Mouse (Mus musculus) kidney, postnatal 0 days (tissue): Measurements from ENCODE around the gene Mkrn2. TPM values are rescaled to one million over a fixed set of nuclear protein-coding genes. Genes with fewer than 3 reads are reported as not detected.

Experiments used
- ATAC-seq: fragments of 200-750 bp; cut with Nextera tagmentation; replicated peaks from 2 replicates; pipeline ENCODE4 v1.8.0; 2017; ENCODE audit warnings: low read depth, moderate number of reproducible peaks, moderate TSS enrichment, moderate library complexity; ENCODE audit not compliant: low FRiP score
- DNase-seq: peaks from one replicate; pipeline ENCODE4 v3.0.0-alpha.2; 2016; ENCODE audit warnings: low spot score
- H3K27ac ChIP-seq: fragments of 300-500 bp; sonication (generic); 2 replicates; pipeline ENCODE4 v1.5.1; 2014; ENCODE audit warnings: mild to moderate bottlenecking
- H3K27me3 ChIP-seq: fragments of 300-500 bp; sonication (generic); 2 replicates; pipeline ENCODE4 v1.6.1; 2014; ENCODE audit warnings: low read length, mixed read lengths; ENCODE audit not compliant: insufficient read depth
- H3K36me3 ChIP-seq: fragments of 300-500 bp; sonication (generic); 2 replicates; pipeline ENCODE4 v1.6.1; 2014; ENCODE audit warnings: low read length, mixed read lengths; ENCODE audit not compliant: insufficient read depth
- H3K4me1 ChIP-seq: fragments of 300-500 bp; sonication (generic); replicated peaks from 2 replicates; pipeline ENCODE4 v1.6.1; 2014; ENCODE audit warnings: antibody characterized with exemption, low read length, mixed read lengths; ENCODE audit not compliant: insufficient read depth
- H3K4me2 ChIP-seq: fragments of 300-500 bp; sonication (generic); 2 replicates; pipeline ENCODE4 v1.6.1; 2014; ENCODE audit warnings: mild to moderate bottlenecking, low read length, moderate library complexity, mixed read lengths
- H3K4me3 ChIP-seq: fragments of 300-500 bp; sonication (generic); replicated peaks from 2 replicates; pipeline ENCODE4 v1.5.1; 2014; ENCODE audit warnings: low read depth, low read length
- H3K9ac ChIP-seq: fragments of 300-500 bp; sonication (generic); 2 replicates; pipeline ENCODE4 v1.6.1; 2014; ENCODE audit warnings: low read depth, low read length
- H3K9me3 ChIP-seq: fragments of 300-500 bp; sonication (generic); replicated peaks from 2 replicates; pipeline ENCODE4 v1.6.1; 2016; ENCODE audit warnings: low read length, inconsistent platforms, mixed read lengths
- CTCF ChIP-seq: IDR thresholded peaks from 2 replicates; pipeline ENCODE4 v1.5.1; 2016; ENCODE audit warnings: antibody characterized with exemption, low read depth, mild to moderate bottlenecking, moderate library complexity
- WGBS: fragments of 180-500 bp; shearing (Covaris S2); extraction: QIAGEN DNeasy Blood & Tissue Kit; methylation state at CpG from one replicate; pipeline ENCODE4 v1.1.7; 2014; 5-methylcytosine and 5-hydroxymethylcytosine counted together
- polyA plus RNA-seq: library from polyadenylated mRNA; unstranded; fragments of >200 nt; fragmentation: Nextera tagmentation; extraction: Ambion mirVana; gene quantifications from 2 replicates; pipeline ENCODE4 v1.2.1, GENCODE M21; 2015

Gene Mkrn2
- polyA plus RNA-seq, 1 experiment from 2014 or later: 27.4 TPM

DNA sequence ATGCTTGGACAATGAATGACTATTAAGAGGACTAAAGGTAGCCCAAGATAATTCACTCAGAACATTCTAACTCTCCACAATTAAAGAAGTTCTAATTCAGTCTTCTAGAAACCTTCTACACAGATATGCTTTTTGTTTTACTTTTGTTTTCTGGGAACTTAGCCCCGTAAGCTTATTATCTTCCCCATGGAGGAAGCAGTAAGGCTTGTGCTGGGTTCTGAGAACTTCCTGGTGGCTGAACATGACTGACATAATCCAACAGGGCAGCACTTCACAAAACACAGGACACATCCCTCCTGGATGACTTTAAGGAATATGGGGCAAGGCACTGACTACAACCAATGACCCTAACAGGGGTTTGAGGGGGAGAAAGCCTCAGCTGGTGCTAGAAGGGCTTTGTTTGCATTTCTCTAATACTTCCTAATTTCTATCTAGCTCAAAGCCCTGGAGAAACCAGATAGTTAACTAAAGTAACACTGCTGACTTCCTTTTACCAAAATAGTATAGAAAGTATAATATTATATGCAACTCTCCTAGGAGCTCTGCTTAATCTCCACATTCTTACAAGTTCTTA is 48.2 kb downstream of the Mkrn2 start:
- Histone ChIP-seq H3K9ac (no peak overlapping the region), H3K4me1 (peaks cover 18% of the 10 kb centered on the region), H3K27ac (no peak overlapping the region), H3K4me3 (no peak overlapping the region), H3K9me3 (no peaks in the 10 kb centered on the region), H3K4me2 (no peak overlapping the region), H3K27me3 (no peaks in the 10 kb centered on the region), H3K36me3 (no peaks in the 10 kb centered on the region)
- TF ChIP-seq CTCF: no peak
- DNase-seq (no peak), ATAC-seq (no peak)
- WGBS: 41% methylated on average over 1 of the region's 1 CpGs

DNA sequence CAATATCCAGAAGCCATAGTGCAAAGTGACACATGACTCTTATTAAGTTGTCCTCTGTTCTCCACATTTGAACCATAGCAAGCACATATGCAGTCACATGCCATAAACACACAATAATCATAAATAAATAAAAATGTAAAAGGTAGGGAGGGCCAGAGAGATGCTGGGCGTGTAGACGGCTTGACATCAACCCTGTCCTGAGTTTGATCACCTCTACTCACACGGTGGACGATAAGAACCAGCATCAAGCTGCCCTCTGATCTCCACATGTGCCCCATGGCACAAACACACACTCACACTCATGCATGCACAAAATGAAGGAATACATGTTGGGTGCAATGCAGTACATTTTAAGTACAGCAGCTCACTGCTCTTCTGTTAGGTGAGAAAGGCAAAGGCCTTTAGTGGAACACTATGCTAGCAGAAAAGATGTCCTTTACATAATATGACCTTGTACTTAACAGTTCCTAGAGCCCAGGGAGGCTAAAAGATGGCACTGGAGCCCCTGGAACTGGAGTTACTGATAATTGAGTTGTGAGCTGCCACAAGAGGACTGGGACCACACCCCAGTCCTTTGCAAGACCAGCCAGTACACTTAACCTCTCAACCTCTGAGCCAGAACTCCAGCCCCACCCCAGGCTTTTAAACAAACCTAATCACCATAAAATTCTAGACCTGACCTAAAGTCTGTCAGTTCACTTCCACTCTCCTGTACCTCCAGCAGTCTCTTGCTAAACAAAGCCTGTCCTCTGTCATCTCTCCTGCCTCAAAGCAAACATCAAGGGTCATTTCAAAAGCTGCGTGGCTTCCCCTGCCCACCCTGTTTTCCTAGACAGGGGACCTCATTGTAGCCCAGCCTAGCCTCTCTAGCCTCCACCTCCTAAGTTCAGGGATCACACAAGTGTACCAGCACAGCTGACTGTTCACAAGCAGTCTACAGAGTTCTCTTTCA is 49.0 kb downstream of the Mkrn2 start:
- ATAC-seq (no peak), DNase-seq (peak; percentile 53)
- Histone ChIP-seq H3K9ac (no peak overlapping the region), H3K27me3 (no peaks in the 10 kb centered on the region), H3K9me3 (no peaks in the 10 kb centered on the region), H3K4me2 (no peak overlapping the region), H3K36me3 (no peaks in the 10 kb centered on the region), H3K4me1 (peaks cover 18% of the 10 kb centered on the region), H3K4me3 (no peak overlapping the region), H3K27ac (0 out of 2 replicates have a peak overlapping the region, but pooled peaks have one; percentile 2)
- no peak for TF ChIP-seq CTCF
- 40% methylated on average over 5 of the region's 5 CpGs for WGBS

DNA sequence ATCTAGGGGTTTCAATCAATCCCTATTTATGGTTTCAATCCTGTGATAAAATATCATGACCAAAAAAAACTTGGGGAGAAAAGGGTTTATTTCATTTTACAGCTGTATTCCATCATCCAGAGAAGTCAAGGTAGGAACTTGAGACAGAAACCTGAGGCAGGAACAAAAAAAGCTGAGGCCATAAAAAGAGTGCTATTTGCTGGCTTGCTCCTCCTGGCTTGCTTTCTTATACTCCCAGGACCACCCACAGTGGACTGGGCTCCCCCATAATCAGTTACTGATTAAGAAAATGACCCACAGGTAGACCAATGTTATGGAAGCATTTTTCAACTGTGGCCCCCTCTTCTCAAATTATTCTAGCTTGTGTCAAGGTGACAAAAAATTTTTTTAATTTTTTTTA is 50.0 kb downstream of the Mkrn2 start:
- H3K9ac ChIP-seq: no peak overlapping the region
- H3K36me3 ChIP-seq: no peaks in the 10 kb centered on the region
- H3K27me3 ChIP-seq: no peaks in the 10 kb centered on the region
- TF ChIP-seq CTCF: no peak
- peaks cover 18% of the 10 kb centered on the region for H3K4me1 ChIP-seq
- H3K4me3 ChIP-seq: no peak overlapping the region
- no peak for ATAC-seq
- no peaks in the 10 kb centered on the region for H3K9me3 ChIP-seq
- no peak overlapping the region for H3K4me2 ChIP-seq
- H3K27ac ChIP-seq: no peak overlapping the region
- peak; percentile 53 for DNase-seq

DNA sequence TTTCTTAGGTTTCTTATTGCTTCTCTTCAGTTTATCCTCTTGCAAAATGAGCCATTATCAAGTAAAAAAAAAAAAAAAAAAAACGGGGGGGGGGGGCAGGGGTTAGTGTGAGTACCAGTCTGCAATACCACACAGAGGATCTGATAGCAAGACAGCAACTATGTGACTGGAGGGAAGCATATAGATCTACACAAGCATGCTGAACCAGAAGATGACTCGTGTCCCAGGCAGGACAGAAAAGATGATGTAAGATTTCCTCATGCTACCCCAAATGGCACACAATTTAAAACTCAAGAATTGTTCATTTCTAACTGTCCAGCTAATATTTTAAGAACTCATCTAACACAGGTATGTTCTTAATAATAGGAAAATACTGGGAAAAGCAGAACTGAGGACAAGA is 52.2 kb downstream of the Mkrn2 start:
- DNase-seq (no peak), ATAC-seq (no peak)
- H3K9ac ChIP-seq: no peak overlapping the region
- TF ChIP-seq CTCF: no peak
- no peaks in the 10 kb centered on the region for H3K27me3 ChIP-seq
- H3K9me3 ChIP-seq: no peaks in the 10 kb centered on the region
- no peak overlapping the region for H3K27ac ChIP-seq
- no peaks in the 10 kb centered on the region for H3K36me3 ChIP-seq
- H3K4me2 ChIP-seq: no peak overlapping the region
- peaks cover 21% of the 10 kb centered on the region for H3K4me1 ChIP-seq
- H3K4me3 ChIP-seq: no peak overlapping the region
- WGBS: 38% methylated on average over 2 of the region's 2 CpGs

DNA sequence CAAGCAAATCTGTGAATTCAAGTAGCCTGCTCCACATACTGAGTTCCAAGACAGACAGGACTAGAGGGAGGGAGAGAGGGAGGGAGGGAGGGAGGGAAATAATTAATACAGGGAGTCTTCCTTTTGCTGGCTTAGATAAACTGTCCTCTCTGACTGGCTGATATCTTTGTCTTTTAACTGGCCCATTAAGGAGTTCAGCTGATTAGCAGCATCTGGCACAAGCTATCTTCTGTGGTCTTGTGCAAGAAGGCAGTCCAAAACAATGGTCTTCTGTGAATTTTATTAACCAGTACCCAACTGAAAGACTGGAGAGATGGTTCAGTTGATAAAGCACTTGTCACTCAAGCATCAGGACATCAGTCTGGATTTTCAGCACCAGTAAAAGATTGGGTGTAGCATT is 57.1 kb downstream of the Mkrn2 start:
- peaks cover 3% of the 10 kb centered on the region; the same call in 1 of the 2 replicates for H3K4me1 ChIP-seq
- H3K4me3 ChIP-seq: no peak overlapping the region
- no peaks in the 10 kb centered on the region for H3K27me3 ChIP-seq
- H3K36me3 ChIP-seq: no peaks in the 10 kb centered on the region
- no peak overlapping the region for H3K27ac ChIP-seq
- no peak overlapping the region for H3K4me2 ChIP-seq
- DNase-seq (no peak), ATAC-seq (no peak)
- TF ChIP-seq CTCF: no peak
- no peak overlapping the region for H3K9ac ChIP-seq
- no peaks in the 10 kb centered on the region for H3K9me3 ChIP-seq

DNA sequence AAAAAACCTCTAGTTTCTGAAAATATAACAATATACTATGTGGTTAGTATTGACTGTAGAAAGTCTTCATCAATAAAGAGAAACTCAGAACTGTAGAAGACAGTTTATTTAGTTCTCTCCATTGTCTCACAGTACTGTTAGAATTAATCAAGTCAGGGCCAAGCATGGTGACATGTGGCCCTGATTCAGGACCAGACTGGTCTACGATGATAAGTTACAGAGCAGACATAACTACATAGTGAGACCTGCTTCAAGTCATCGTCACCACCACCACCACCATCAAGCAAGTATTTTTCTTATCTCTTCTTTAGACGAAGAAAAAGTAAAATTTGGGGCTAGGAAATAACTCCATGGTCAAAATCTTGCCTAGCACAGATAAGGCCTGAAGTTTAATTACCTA is 62.6 kb downstream of the Mkrn2 start:
- WGBS: 89% methylated on average over 3 of the region's 3 CpGs
- Histone ChIP-seq H3K9me3 (no peaks in the 10 kb centered on the region), H3K4me2 (no peak overlapping the region), H3K27ac (no peak overlapping the region), H3K4me1 (no peaks in the 10 kb centered on the region), H3K9ac (no peak overlapping the region), H3K36me3 (no peaks in the 10 kb centered on the region), H3K4me3 (no peak overlapping the region), H3K27me3 (no peaks in the 10 kb centered on the region)
- TF ChIP-seq CTCF: no peak
- DNase-seq (no peak), ATAC-seq (no peak)
